Mouse (Mus musculus): Measurements from ENCODE around the gene Pex11g. TPM values are rescaled to one million over a fixed set of nuclear protein-coding genes. Genes with fewer than 3 reads are reported as not detected.

Pex11g gene
- polyA plus RNA-seq, 1 experiment from 2014 or later = 4.5 TPM

DNA sequence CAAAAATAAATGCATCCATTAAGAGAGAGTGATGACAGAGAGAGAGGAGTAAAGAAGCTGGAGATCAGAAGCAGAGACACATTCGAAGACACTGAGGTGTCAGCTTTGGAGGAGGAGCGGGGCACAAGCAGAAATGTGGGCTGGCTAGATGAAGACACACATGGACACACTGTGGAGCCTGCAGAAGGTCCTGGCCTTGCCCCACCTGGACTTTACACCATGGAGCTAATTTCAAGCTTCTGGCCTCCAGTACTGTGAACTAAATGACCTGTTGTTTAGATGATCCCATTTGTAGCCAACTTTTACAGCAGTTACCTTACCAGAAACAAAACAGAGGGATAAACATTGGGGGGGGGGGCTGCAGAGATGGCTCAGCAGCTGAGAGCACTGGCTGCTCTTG is 4.2 kb downstream of the Pex11g start:
- H3K36me3 ChIP-seq (ENCODE audit: control insufficient read depth, insufficient read depth, low read length) = no peaks in the 10 kb centered on the region
- no peak overlapping the region for H3K27ac ChIP-seq (ENCODE audit: low read length)
- ATAC-seq = no peak
- H3K9me3 ChIP-seq (replicated peaks; ENCODE audit: control insufficient read depth, low read length, poor library complexity, severe bottlenecking) = no peaks in the 10 kb centered on the region
- no peak overlapping the region for H3K9ac ChIP-seq (ENCODE audit: low read depth, low read length)
- H3K4me1 ChIP-seq (ENCODE audit: control insufficient read depth, insufficient read depth, low read length) = peaks cover 14% of the 10 kb centered on the region
- H3K27me3 ChIP-seq (ENCODE audit: control insufficient read depth, insufficient read depth, low read depth, low read length) = no peaks in the 10 kb centered on the region
- no peak overlapping the region for H3K4me3 ChIP-seq (ENCODE audit: low read depth, low read length)
- no peak overlapping the region for H3K4me2 ChIP-seq (ENCODE audit: low read length)
- 94% methylated on average over 2 of the region's 2 CpGs for WGBS

DNA sequence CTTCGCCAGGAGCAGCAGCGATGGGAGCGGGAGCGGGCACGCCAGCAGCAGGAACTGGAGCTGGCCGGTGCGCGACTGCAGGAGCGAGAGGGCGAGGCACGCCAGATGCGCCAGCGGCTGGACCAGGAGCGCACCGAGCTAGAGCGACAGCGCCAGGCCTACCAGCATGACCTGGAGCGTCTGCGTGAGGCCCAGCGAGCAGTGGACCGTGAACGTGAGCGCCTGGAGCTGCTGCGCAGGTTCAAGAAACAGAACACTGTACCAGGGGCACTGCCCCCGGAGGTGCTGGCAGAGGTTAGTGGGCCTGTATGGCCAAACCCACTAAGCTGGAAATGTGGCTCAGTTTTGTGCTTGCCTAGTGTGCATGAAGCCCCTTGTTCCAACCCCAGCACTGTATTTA is 15.5 kb downstream of the Pex11g start:
- H3K36me3 ChIP-seq (ENCODE audit: control insufficient read depth, insufficient read depth, low read length) = peaks cover 48% of the 10 kb centered on the region
- no peaks in the 10 kb centered on the region for H3K9me3 ChIP-seq (replicated peaks; ENCODE audit: control insufficient read depth, low read length, poor library complexity, severe bottlenecking)

DNA sequence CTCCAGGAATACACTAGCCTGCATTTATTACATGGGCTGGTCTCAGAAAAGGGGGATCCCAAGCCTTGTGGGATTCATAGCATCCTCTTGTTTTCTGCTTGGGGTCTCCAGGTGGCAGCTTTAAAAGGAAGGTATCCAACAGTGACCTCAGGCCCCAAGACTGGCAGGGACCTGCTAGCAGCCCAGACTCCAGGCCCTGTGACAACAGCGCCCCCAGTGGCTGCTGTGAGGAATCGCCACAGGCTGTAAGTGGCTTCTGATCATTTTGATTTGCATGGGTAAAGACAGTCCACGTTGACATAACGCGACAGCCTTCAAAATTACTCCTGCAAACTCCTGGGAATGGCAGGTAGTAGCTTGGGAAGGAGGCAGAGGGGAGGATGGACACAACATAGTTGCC is 16.8 kb downstream of the Pex11g start:
- 31% methylated on average over 5 of the region's 5 CpGs for WGBS
- Histone ChIP-seq H3K4me3 (ENCODE audit: low read depth, low read length) (no peak overlapping the region), H3K27ac (ENCODE audit: low read length) (no peak overlapping the region), H3K4me2 (ENCODE audit: low read length) (no peak overlapping the region), H3K27me3 (ENCODE audit: control insufficient read depth, insufficient read depth, low read depth, low read length) (no peaks in the 10 kb centered on the region), H3K9ac (ENCODE audit: low read depth, low read length) (no peak overlapping the region), H3K4me1 (ENCODE audit: control insufficient read depth, insufficient read depth, low read length) (no peaks in the 10 kb centered on the region), H3K9me3 (replicated peaks; ENCODE audit: control insufficient read depth, low read length, poor library complexity, severe bottlenecking) (no peaks in the 10 kb centered on the region), H3K36me3 (ENCODE audit: control insufficient read depth, insufficient read depth, low read length) (peaks cover 47% of the 10 kb centered on the region)
- ATAC-seq = peak; percentile 31; the same call in 1 of the 2 replicates

More for the DNA sequence above, 15.5 kb downstream of the Pex11g start:
- Histone ChIP-seq H3K4me2 (ENCODE audit: low read length) (no peak overlapping the region), H3K27ac (ENCODE audit: low read length) (no peak overlapping the region), H3K27me3 (ENCODE audit: control insufficient read depth, insufficient read depth, low read depth, low read length) (no peaks in the 10 kb centered on the region), H3K4me1 (ENCODE audit: control insufficient read depth, insufficient read depth, low read length) (no peaks in the 10 kb centered on the region), H3K9ac (ENCODE audit: low read depth, low read length) (no peak overlapping the region), H3K4me3 (ENCODE audit: low read depth, low read length) (no peak overlapping the region)
- ATAC-seq = no peak
- WGBS = 96% methylated on average over 25 of the region's 25 CpGs

DNA sequence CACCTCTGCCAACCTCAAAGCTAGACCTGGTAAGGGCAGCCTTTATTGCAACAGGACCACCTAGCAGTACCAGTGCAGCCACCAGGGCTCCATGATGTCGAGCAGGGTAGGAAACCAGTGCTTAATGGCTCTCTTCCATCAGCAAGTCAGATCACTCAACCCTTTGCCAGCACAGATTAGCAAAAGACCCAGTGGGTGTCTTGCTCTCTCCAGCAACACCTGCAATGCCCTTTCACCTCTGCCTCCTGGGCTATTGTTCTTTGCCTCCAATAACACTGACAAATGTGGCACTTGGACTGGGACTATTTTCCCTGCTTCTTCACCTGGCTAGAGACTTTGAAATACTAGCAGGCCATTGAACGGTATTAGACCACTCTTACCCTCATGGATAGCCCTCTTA is 18.3 kb downstream of the Pex11g start:
- Histone ChIP-seq H3K9me3 (replicated peaks; ENCODE audit: control insufficient read depth, low read length, poor library complexity, severe bottlenecking) (no peaks in the 10 kb centered on the region), H3K27me3 (ENCODE audit: control insufficient read depth, insufficient read depth, low read depth, low read length) (no peaks in the 10 kb centered on the region), H3K4me1 (ENCODE audit: control insufficient read depth, insufficient read depth, low read length) (no peaks in the 10 kb centered on the region), H3K4me2 (ENCODE audit: low read length) (no peak overlapping the region), H3K36me3 (ENCODE audit: control insufficient read depth, insufficient read depth, low read length) (peaks cover 44% of the 10 kb centered on the region), H3K4me3 (ENCODE audit: low read depth, low read length) (no peak overlapping the region), H3K27ac (ENCODE audit: low read length) (no peak overlapping the region), H3K9ac (ENCODE audit: low read depth, low read length) (no peak overlapping the region)
- no peak for ATAC-seq
- 84% methylated on average over 2 of the region's 2 CpGs for WGBS

DNA sequence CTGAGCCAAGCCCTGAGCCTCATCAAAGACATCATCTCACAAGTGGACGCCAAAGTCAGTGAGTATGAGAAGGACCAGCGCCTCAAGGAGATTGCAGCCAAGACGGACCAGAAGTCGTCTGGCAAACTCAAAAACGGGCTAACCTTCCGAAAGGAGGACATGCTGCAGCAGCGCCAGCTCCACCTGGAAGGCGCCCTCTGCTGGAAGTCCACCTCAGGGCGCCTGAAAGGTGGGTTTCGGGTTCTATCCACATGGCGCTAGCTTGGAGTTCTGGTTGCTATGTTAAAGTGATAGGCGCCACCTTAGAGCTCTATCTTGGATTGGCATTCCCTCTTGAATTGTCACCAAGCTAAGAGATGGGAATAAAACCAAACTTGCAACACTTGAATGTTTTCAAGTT is 28.0 kb downstream of the Pex11g start:
- H3K27me3 ChIP-seq (ENCODE audit: control insufficient read depth, insufficient read depth, low read depth, low read length) = no peaks in the 10 kb centered on the region
- ATAC-seq = no peak
- H3K27ac ChIP-seq (ENCODE audit: low read length) = no peak overlapping the region
- H3K4me2 ChIP-seq (ENCODE audit: low read length) = no peak overlapping the region
- 77% methylated on average over 12 of the region's 12 CpGs for WGBS
- peaks cover 38% of the 10 kb centered on the region for H3K36me3 ChIP-seq (ENCODE audit: control insufficient read depth, insufficient read depth, low read length)
- H3K4me1 ChIP-seq (ENCODE audit: control insufficient read depth, insufficient read depth, low read length) = no peaks in the 10 kb centered on the region
- H3K4me3 ChIP-seq (ENCODE audit: low read depth, low read length) = no peak overlapping the region
- H3K9ac ChIP-seq (ENCODE audit: low read depth, low read length) = no peak overlapping the region
- no peaks in the 10 kb centered on the region for H3K9me3 ChIP-seq (replicated peaks; ENCODE audit: control insufficient read depth, low read length, poor library complexity, severe bottlenecking)

DNA sequence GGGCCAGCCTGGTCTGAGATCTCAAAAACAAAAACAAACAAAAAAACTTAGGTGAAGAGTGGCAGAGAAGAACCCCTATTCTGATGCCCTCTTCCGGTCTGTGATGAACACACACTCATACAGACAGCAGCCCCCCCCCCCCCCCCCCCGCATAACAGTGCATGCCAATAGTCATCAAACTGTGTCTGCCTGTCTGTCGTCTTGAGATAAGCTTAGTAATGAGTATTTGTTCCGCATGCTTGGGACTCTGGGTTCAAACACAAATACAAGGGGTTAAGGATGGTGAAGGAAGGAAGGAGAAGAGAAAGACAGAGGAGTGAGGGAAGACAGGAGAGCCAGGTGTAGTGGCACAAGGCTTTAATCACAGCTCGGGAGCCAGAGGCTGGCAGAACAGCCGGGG is 31.0 kb downstream of the Pex11g start:
- ATAC-seq = no peak
- no peak overlapping the region for H3K27ac ChIP-seq (ENCODE audit: low read length)
- H3K4me1 ChIP-seq (ENCODE audit: control insufficient read depth, insufficient read depth, low read length) = no peaks in the 10 kb centered on the region
- H3K4me3 ChIP-seq (ENCODE audit: low read depth, low read length) = no peak overlapping the region
- H3K9ac ChIP-seq (ENCODE audit: low read depth, low read length) = no peak overlapping the region
- H3K4me2 ChIP-seq (ENCODE audit: low read length) = no peak overlapping the region
- 85% methylated on average over 5 of the region's 6 CpGs for WGBS
- no peaks in the 10 kb centered on the region for H3K9me3 ChIP-seq (replicated peaks; ENCODE audit: control insufficient read depth, low read length, poor library complexity, severe bottlenecking)
- no peaks in the 10 kb centered on the region for H3K27me3 ChIP-seq (ENCODE audit: control insufficient read depth, insufficient read depth, low read depth, low read length)
- peaks cover 45% of the 10 kb centered on the region for H3K36me3 ChIP-seq (ENCODE audit: control insufficient read depth, insufficient read depth, low read length)

DNA sequence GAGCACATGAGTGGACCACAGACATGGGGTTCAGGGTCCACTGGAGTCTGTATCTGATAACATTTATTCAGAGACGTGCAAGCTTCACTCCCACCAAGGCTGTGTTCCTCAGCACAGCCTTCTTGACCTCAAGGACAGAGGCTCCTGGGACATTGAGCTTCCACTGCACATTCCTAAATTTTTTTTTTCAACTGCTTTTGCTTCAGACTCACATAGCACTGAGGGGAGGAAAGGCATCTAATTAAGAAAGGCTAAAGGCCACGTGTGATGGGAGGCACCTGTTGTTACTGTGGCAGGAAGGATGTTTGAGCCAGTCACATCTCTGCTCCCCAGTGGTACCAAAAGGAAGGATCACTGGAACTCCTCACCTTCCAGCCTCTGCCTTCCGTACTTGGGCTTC is 36.4 kb downstream of the Pex11g start:
- Histone ChIP-seq H3K9me3 (replicated peaks; ENCODE audit: control insufficient read depth, low read length, poor library complexity, severe bottlenecking) (no peaks in the 10 kb centered on the region), H3K27ac (ENCODE audit: low read length) (no peak overlapping the region), H3K4me3 (ENCODE audit: low read depth, low read length) (no peak overlapping the region), H3K4me1 (ENCODE audit: control insufficient read depth, insufficient read depth, low read length) (no peaks in the 10 kb centered on the region), H3K36me3 (ENCODE audit: control insufficient read depth, insufficient read depth, low read length) (peaks cover 20% of the 10 kb centered on the region), H3K4me2 (ENCODE audit: low read length) (no peak overlapping the region), H3K9ac (ENCODE audit: low read depth, low read length) (no peak overlapping the region), H3K27me3 (ENCODE audit: control insufficient read depth, insufficient read depth, low read depth, low read length) (no peaks in the 10 kb centered on the region)
- 86% methylated on average over 3 of the region's 3 CpGs for WGBS
- ATAC-seq = no peak

DNA sequence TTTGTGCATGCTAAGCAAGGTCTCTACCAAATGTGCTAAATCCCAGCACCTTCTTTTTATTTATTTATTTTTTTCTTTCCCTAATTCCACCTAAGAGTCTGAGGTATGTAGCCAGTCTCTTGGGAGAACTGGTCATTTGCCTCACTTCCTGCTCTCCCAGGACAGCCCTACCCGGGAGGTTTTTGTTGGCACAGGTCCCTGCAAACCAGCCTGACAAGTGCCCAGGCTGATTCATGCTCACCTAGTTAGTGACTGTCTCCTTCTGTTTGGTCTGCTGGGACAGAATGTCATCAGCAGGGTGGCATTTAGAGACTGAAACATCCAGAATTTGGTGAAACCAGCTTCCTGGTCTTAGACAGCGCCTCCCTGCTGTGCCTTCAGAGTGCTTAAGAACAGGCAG is 37.5 kb downstream of the Pex11g start:
- WGBS = 79% methylated on average over 2 of the region's 2 CpGs
- H3K9me3 ChIP-seq (replicated peaks; ENCODE audit: control insufficient read depth, low read length, poor library complexity, severe bottlenecking) = no peaks in the 10 kb centered on the region
- H3K4me2 ChIP-seq (ENCODE audit: low read length) = no peak overlapping the region
- H3K27me3 ChIP-seq (ENCODE audit: control insufficient read depth, insufficient read depth, low read depth, low read length) = no peaks in the 10 kb centered on the region
- no peak overlapping the region for H3K9ac ChIP-seq (ENCODE audit: low read depth, low read length)
- no peak for ATAC-seq
- H3K36me3 ChIP-seq (ENCODE audit: control insufficient read depth, insufficient read depth, low read length) = peaks cover 14% of the 10 kb centered on the region; the same call in 1 of the 2 replicates
- H3K4me3 ChIP-seq (ENCODE audit: low read depth, low read length) = no peak overlapping the region
- no peaks in the 10 kb centered on the region for H3K4me1 ChIP-seq (ENCODE audit: control insufficient read depth, insufficient read depth, low read length)
- H3K27ac ChIP-seq (ENCODE audit: low read length) = no peak overlapping the region

DNA sequence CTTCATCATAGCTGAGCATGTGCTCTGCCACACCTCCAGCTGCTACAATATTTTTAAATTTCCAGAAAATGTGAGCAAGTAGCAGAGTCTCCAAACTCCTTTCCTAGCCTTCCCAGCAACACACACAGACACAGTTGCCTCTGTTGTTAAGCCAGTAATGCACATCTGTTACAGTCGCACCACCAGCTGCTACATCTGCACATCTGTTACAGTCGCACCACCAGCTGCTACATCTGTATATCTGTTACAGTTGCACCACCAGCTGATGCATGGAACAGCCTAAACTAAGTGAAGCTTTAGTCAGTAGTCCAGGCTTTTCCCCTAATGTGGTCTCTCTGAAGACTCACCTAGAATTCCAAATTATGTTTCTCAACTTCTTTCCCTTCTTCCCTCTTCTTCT is 39.1 kb downstream of the Pex11g start:
- 95% methylated on average over 2 of the region's 2 CpGs for WGBS
- no peak overlapping the region for H3K4me3 ChIP-seq (ENCODE audit: low read depth, low read length)
- H3K9me3 ChIP-seq (replicated peaks; ENCODE audit: control insufficient read depth, low read length, poor library complexity, severe bottlenecking) = no peaks in the 10 kb centered on the region
- H3K4me1 ChIP-seq (ENCODE audit: control insufficient read depth, insufficient read depth, low read length) = no peaks in the 10 kb centered on the region
- H3K4me2 ChIP-seq (ENCODE audit: low read length) = no peak overlapping the region
- H3K36me3 ChIP-seq (ENCODE audit: control insufficient read depth, insufficient read depth, low read length) = peaks cover 14% of the 10 kb centered on the region; the same call in 1 of the 2 replicates
- no peak for ATAC-seq
- H3K27ac ChIP-seq (ENCODE audit: low read length) = no peak overlapping the region
- no peaks in the 10 kb centered on the region for H3K27me3 ChIP-seq (ENCODE audit: control insufficient read depth, insufficient read depth, low read depth, low read length)
- H3K9ac ChIP-seq (ENCODE audit: low read depth, low read length) = no peak overlapping the region

DNA sequence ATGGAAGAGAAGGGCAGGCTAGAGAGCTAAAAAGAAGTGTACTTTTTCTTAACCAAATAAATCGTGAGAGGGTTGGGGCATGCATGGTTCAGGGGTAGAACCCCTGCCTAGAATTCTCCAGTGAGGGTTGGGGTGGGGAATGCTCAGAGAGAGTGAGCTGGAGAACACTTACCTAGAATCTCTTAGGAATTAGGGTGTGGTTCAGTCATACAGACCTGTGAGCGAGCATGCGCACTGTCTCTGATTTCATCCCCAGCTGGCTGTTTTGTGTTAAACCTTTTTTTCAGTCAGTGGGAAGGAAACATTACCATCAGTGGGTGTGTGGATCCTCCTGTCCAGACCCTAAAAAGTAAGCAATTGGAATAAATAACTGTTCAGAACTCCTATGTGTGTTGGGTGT is 41.3 kb downstream of the Pex11g start:
- ATAC-seq = no peak
- WGBS = 89% methylated on average over 3 of the region's 3 CpGs
- H3K4me1 ChIP-seq (ENCODE audit: control insufficient read depth, insufficient read depth, low read length) = no peaks in the 10 kb centered on the region

More for the DNA sequence above, 41.3 kb downstream of the Pex11g start:
- H3K27me3 ChIP-seq (ENCODE audit: control insufficient read depth, insufficient read depth, low read depth, low read length) = no peaks in the 10 kb centered on the region
- H3K9me3 ChIP-seq (replicated peaks; ENCODE audit: control insufficient read depth, low read length, poor library complexity, severe bottlenecking) = no peaks in the 10 kb centered on the region
- H3K4me3 ChIP-seq (ENCODE audit: low read depth, low read length) = no peak overlapping the region
- H3K4me2 ChIP-seq (ENCODE audit: low read length) = no peak overlapping the region
- H3K27ac ChIP-seq (ENCODE audit: low read length) = no peak overlapping the region
- peaks cover 4% of the 10 kb centered on the region; the same call in 1 of the 2 replicates for H3K36me3 ChIP-seq (ENCODE audit: control insufficient read depth, insufficient read depth, low read length)
- no peak overlapping the region for H3K9ac ChIP-seq (ENCODE audit: low read depth, low read length)

All from midbrain, embryonic 16.5 days (tissue).